Mouse (Mus musculus) forebrain, postnatal 0 days (tissue): ENCODE data around the gene Cir1. TPM values are rescaled to one million over a fixed set of nuclear protein-coding genes. Genes with fewer than 3 reads are reported as not detected.

ENCODE experiments used
- ATAC-seq: fragments of 200-750 bp; cut with Nextera tagmentation; 2 replicates; pipeline ENCODE4 v1.8.0; 2017; ENCODE audit warnings: mild to moderate bottlenecking, moderate library complexity
- DNase-seq: peaks from one replicate; pipeline ENCODE4 v3.0.0-alpha.2; 2015
- H3K27ac ChIP-seq: fragments of 300-500 bp; sonication (generic); 2 replicates; pipeline ENCODE4 v1.5.1; 2014; ENCODE audit warnings: low read depth, mild to moderate bottlenecking, antibody characterized with exemption, low read length, moderate library complexity, mixed read lengths
- H3K27me3 ChIP-seq: fragments of 300-500 bp; sonication (generic); 2 replicates; pipeline ENCODE4 v1.6.1; 2014; ENCODE audit warnings: mild to moderate bottlenecking, low read length, mixed read lengths; ENCODE audit not compliant: insufficient read depth
- H3K36me3 ChIP-seq: fragments of 300-500 bp; sonication (generic); 2 replicates; pipeline ENCODE4 v1.6.1; 2014; ENCODE audit warnings: mild to moderate bottlenecking, moderate library complexity; ENCODE audit not compliant: insufficient read depth
- H3K4me1 ChIP-seq: fragments of 300-500 bp; sonication (generic); 2 replicates; pipeline ENCODE4 v1.6.1; 2014; ENCODE audit warnings: antibody characterized with exemption; ENCODE audit not compliant: insufficient read depth
- H3K4me2 ChIP-seq: fragments of 300-500 bp; sonication (generic); 2 replicates; pipeline ENCODE4 v1.6.1; 2014; ENCODE audit warnings: low read depth, mild to moderate bottlenecking, moderate library complexity
- H3K4me3 ChIP-seq: fragments of 300-500 bp; sonication (generic); 2 replicates; pipeline ENCODE4 v1.5.1; 2014; ENCODE audit warnings: low read depth, low read length, mixed read lengths
- H3K9ac ChIP-seq: fragments of 300-500 bp; sonication (generic); 2 replicates; pipeline ENCODE4 v1.6.1; 2014; ENCODE audit warnings: mild to moderate bottlenecking
- H3K9me3 ChIP-seq: fragments of 300-500 bp; sonication (generic); 2 replicates; pipeline ENCODE4 v1.6.1; 2016; ENCODE audit warnings: low read length
- CTCF ChIP-seq: sonication (generic); IDR thresholded peaks from 2 replicates; pipeline ENCODE4 v1.5.1; 2016; ENCODE audit warnings: antibody characterized with exemption, control low read depth, low read depth
- WGBS: fragments of 180-500 bp; shearing (Covaris S2); extraction: QIAGEN DNeasy Blood & Tissue Kit; methylation state at CpG from one replicate; pipeline ENCODE4 v1.1.7; 2014; 5-methylcytosine and 5-hydroxymethylcytosine counted together
- polyA plus RNA-seq: library from polyadenylated mRNA; unstranded; fragments of >200 nt; fragmentation: Nextera tagmentation; extraction: Ambion mirVana; gene quantifications from 2 replicates; pipeline ENCODE4 v1.2.1, GENCODE M21; 2015
- total RNA-seq: library from RNA; depleted of rRNA; stranded (reverse); fragments of >200 nt; gene quantifications from 2 replicates; pipeline ENCODE4 v1.2.3, GENCODE M21; 2014

Gene Cir1
- total and polyA plus RNA-seq, 2 experiments from 2014 or later: 10.6 to 30.3 TPM

DNA sequence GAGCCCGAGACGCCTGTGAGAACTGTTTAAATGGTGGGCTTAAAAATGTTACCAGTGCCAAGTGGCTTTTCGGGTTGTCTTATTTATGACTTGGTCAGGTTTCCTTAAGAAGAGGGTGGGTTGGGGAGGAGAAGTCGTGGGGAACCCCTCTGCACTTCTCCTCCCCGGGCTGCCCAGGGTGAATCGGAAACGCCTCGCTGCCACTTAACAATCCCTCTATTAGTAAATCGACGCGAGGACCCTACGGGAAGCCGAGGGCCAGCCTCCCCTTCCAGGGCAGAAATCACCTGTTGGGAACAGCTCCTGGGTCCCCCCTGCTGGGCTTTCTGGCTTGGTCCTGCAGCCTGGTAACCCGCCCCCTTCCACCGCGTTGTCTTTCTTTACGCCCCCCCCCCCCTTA, 42.8 kb downstream of the Cir1 start:
- 0 out of 2 replicates have a peak overlapping the region, but pooled peaks have one; percentile 18 for H3K9ac ChIP-seq
- ATAC-seq: no peak
- 0 out of 2 replicates have a peak, but pooled peaks cover 2% of the 10 kb centered on the region for H3K4me1 ChIP-seq
- peak; percentile 32 for DNase-seq
- H3K4me2 ChIP-seq: peak overlapping the region; percentile 46
- peaks cover 41% of the 10 kb centered on the region; the same call in 1 of the 2 replicates for H3K27me3 ChIP-seq
- WGBS: 3% methylated on average over 17 of the region's 17 CpGs
- H3K27ac ChIP-seq: peak overlapping the region; percentile 67; the same call in 1 of the 2 replicates
- no peak for TF ChIP-seq CTCF
- peaks cover 4% of the 10 kb centered on the region; the same call in 1 of the 2 replicates for H3K36me3 ChIP-seq
- H3K9me3 ChIP-seq: no peaks in the 10 kb centered on the region
- H3K4me3 ChIP-seq: peak overlapping the region; percentile 9; the same call in 1 of the 2 replicates

DNA sequence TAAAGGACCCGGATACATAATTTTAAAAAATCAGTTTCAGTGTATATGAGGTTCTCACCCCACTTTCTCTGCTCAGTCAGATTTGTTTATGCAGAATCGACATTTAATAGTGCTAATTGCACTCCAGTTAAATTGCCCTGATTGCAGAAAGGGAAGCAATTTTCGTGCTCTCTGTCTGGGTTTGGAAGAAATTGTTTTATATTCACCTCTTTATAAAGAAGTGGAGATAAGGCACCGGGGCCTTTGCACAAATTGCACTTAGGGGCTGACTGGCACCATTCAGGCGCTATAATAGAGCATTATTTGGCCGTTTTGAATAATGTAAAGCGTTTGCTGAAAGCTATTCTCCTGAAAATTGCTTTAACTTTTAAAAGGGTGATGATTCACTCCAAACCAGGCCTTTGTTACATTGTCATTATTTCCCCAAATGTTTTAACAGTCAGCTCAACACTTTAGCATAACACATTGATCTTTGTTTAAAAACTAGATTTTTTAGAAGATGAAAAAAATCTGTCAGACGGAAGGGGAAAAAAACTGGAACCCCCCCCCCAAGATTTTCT, 43.6 kb downstream of the Cir1 start:
- ATAC-seq: no peak
- Histone ChIP-seq H3K27me3 (peaks cover 47% of the 10 kb centered on the region; the same call in 1 of the 2 replicates), H3K9me3 (no peaks in the 10 kb centered on the region), H3K4me3 (no peak overlapping the region; the same call in 1 of the 2 replicates), H3K4me1 (0 out of 2 replicates have a peak, but pooled peaks cover 9% of the 10 kb centered on the region), H3K27ac (0 out of 2 replicates have a peak overlapping the region, but pooled peaks have one; percentile 21), H3K4me2 (peak overlapping the region; percentile 17; the same call in 1 of the 2 replicates), H3K9ac (no peak overlapping the region), H3K36me3 (peaks cover 3% of the 10 kb centered on the region; the same call in 1 of the 2 replicates)
- WGBS: 10% methylated on average over 8 of the region's 8 CpGs
- no peak for TF ChIP-seq CTCF
- peak; percentile 59 for DNase-seq

DNA sequence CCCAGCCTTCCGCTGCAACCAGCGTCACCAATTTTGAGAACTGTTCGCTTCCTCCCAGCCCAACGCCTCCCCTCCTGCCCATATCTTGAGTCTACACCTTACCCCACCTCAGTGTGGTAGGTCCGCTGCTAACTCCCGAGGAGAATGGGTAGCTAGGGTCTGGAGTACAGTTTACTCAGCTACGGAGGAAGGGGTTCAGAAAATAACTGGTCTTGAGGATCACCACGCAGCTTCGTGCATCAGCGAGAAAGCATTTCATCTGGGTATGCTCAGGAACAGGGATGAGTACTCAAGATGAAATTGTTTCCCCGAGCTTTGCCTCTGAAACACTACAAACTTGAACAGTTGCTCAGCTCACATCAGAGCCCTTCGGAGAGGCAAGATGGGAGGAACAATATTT, 44.2 kb downstream of the Cir1 start:
- TF ChIP-seq CTCF: no peak
- ATAC-seq (no peak), DNase-seq (peak; percentile 63)
- Histone ChIP-seq H3K9me3 (no peaks in the 10 kb centered on the region), H3K27ac (peak overlapping the region; percentile 58), H3K27me3 (peaks cover 52% of the 10 kb centered on the region), H3K4me3 (0 out of 2 replicates have a peak overlapping the region, but pooled peaks have one; percentile 14), H3K9ac (peak overlapping the region; percentile 18; the same call in 1 of the 2 replicates), H3K4me2 (peak overlapping the region; percentile 37), H3K36me3 (no peaks in the 10 kb centered on the region), H3K4me1 (peaks cover 16% of the 10 kb centered on the region; the same call in 1 of the 2 replicates)
- 3% methylated on average over 12 of the region's 12 CpGs for WGBS

DNA sequence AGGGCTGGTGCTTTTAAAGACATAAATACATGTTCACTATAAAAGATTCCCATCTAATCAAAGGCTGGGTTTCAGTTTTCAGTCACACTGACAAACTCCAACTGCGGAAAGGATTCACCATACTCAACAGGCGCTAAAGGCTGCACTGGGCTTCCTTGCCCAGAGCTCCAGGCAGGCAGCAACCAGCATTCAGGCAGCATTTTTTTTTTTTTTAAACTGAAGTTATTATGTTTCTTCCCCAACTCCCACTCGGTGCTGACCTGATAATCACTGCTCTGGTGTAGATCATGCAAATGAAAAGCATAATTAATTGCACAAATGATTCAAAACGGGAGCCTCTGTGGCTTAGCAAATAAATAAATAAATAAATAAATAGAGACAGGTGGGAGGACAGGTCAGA, 44.7 kb downstream of the Cir1 start:
- peaks cover 56% of the 10 kb centered on the region for H3K27me3 ChIP-seq
- H3K9me3 ChIP-seq: no peaks in the 10 kb centered on the region
- no peak for ATAC-seq
- 4% methylated on average over 4 of the region's 4 CpGs for WGBS
- no peak overlapping the region for H3K4me3 ChIP-seq
- TF ChIP-seq CTCF: no peak
- H3K36me3 ChIP-seq: no peaks in the 10 kb centered on the region
- H3K4me2 ChIP-seq: peak overlapping the region; percentile 37
- no peak overlapping the region for H3K9ac ChIP-seq
- peaks cover 16% of the 10 kb centered on the region; the same call in 1 of the 2 replicates for H3K4me1 ChIP-seq
- H3K27ac ChIP-seq: no peak overlapping the region; the same call in 1 of the 2 replicates
- DNase-seq: peak; percentile 17

DNA sequence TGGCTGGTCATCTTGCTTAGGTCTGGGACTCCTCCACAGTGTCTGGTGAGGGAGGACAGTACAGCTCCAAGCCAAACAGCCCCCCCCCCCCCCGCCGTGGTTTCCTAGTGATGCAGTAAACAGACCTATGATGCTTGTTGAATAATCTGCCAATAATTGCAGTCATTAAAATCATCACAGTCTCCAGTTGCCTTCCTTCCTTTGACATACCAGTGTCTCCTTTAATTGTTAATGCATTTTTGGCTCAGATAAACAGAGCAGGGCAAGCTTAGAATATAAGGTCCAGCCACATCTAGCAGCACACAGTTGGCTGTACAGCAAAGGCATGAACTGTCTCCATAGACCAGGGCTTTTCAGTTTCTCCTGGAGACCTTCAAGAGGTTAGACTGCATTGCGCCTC, 45.3 kb downstream of the Cir1 start:
- 14% methylated on average over 3 of the region's 3 CpGs for WGBS
- no peak for ATAC-seq

DNA sequence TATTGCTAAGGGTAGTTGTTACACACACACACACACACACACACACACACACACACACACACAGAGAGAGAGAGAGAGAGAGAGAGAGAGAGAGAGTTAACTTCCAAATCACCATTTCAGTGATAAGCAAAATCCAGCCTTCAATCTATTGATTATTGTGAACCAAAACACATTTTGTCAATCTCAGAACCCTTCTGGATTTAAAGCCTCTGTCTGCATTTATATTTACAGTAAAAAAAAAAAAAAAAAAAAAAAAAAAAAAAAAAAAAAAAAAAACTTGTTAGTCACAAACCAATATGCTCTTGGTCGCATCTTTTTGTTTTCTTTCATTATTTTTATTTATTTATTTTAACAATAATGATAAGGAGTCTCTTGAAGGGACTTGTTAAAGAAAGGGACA, 45.9 kb downstream of the Cir1 start:
- ATAC-seq: no peak
- Histone ChIP-seq H3K9ac (no peak overlapping the region), H3K27me3 (peaks cover 62% of the 10 kb centered on the region), H3K36me3 (no peaks in the 10 kb centered on the region), H3K9me3 (no peaks in the 10 kb centered on the region), H3K4me1 (peaks cover 16% of the 10 kb centered on the region; the same call in 1 of the 2 replicates), H3K4me2 (no peak overlapping the region), H3K27ac (no peak overlapping the region), H3K4me3 (no peak overlapping the region)
- TF ChIP-seq CTCF: no peak
- WGBS: 58% methylated on average over 1 of the region's 1 CpGs
- DNase-seq: no peak

More for the DNA sequence above, 45.3 kb downstream of the Cir1 start:
- no peak for TF ChIP-seq CTCF
- peaks cover 57% of the 10 kb centered on the region for H3K27me3 ChIP-seq
- H3K9me3 ChIP-seq: no peaks in the 10 kb centered on the region
- DNase-seq: peak; percentile 8
- no peak overlapping the region for H3K9ac ChIP-seq
- H3K4me3 ChIP-seq: no peak overlapping the region
- no peaks in the 10 kb centered on the region for H3K36me3 ChIP-seq
- H3K4me1 ChIP-seq: peaks cover 16% of the 10 kb centered on the region; the same call in 1 of the 2 replicates
- H3K4me2 ChIP-seq: peak overlapping the region; percentile 8; the same call in 1 of the 2 replicates
- H3K27ac ChIP-seq: no peak overlapping the region

DNA sequence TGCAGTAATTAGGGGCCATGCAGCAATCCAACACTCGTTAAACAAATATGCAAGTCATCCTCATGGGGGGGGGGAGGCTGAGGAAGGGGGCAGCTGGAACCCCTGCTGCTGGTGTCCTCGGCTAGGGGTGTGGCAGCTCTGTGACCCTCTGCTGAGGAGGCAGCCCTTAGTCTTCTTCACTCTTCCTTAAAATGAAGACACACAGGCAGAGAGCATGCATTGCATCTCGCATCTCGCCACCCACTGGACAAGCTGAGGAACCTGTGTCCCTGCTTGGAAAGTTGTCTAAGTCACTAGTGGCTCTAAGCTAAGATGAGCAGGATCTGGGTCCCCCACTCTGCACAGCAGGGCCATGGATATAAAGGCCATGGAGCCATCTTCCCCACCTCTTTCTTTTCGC, 46.5 kb downstream of the Cir1 start:
- 9% methylated on average over 5 of the region's 5 CpGs for WGBS
- H3K27ac ChIP-seq: no peak overlapping the region
- no peak overlapping the region for H3K9ac ChIP-seq
- DNase-seq (peak; percentile 31), ATAC-seq (no peak)
- peak; percentile 52 for TF ChIP-seq CTCF
- no peaks in the 10 kb centered on the region for H3K9me3 ChIP-seq
- peaks cover 57% of the 10 kb centered on the region for H3K27me3 ChIP-seq
- H3K36me3 ChIP-seq: no peaks in the 10 kb centered on the region
- H3K4me2 ChIP-seq: peak overlapping the region; percentile 17; the same call in 1 of the 2 replicates
- H3K4me3 ChIP-seq: 0 out of 2 replicates have a peak overlapping the region, but pooled peaks have one; percentile 7
- H3K4me1 ChIP-seq: peaks cover 16% of the 10 kb centered on the region; the same call in 1 of the 2 replicates
